Mouse (Mus musculus): ENCODE measurements around the gene 4933427D14Rik. TPM values are rescaled to one million over a fixed set of nuclear protein-coding genes. Genes with fewer than 3 reads are reported as not detected.
A peak's percentile ranks its signal among the peaks of the same experiment; 100 is the strongest.

4933427D14Rik gene
- 17.0 and 27.7 TPM in 2 replicates for total RNA-seq (2014; fragmentation: Nextera tagmentation)
- 13.7 and 22.4 TPM in 2 replicates for total RNA-seq (2017)
- polyA plus RNA-seq (2012), result 2.9 and 4.0 TPM in 2 replicates

- H3K4me1 ChIP-seq (ENCODE audit: insufficient read depth, low read depth, low read length), result peaks cover 35% of the 10 kb centered on the region
- H3K4me3 ChIP-seq (ENCODE audit: low read depth, low read length), result peak within 1 kb of the TSS; percentile 84
- peak; percentile 82 for DNase-seq (ENCODE audit: low spot score)
- TF ChIP-seq CTCF (IDR thresholded peaks at IDR 0.05; ENCODE audit: low read depth, low read length) (no peak), GATA2 (IDR thresholded peaks at IDR 0.05; ENCODE audit: borderline replicate concordance, low read depth, low read length) (no peak), GATA1 (IDR thresholded peaks at IDR 0.05; ENCODE audit: borderline replicate concordance, low read length) (no peak), POLR2AphosphoS5 (IDR thresholded peaks at IDR 0.05; ENCODE audit: insufficient replicate concordance, low read depth, low read length) (no peak), TAL1 (conservative IDR thresholded peaks at IDR 0.05; ENCODE audit: low read depth, low read length) (no peak)
- ATAC-seq (ENCODE audit: extremely low read depth, insufficient number of reproducible peaks, low FRiP score, poor library complexity, severe bottlenecking), result peak; percentile 88
- H3K27me3 ChIP-seq (ENCODE audit: insufficient read depth, low read length), result no peaks in the 10 kb centered on the region
- peaks cover 58% of the 10 kb centered on the region for H3K36me3 ChIP-seq (replicated peaks)
- no peaks in the 10 kb centered on the region for H3K9me3 ChIP-seq (replicated peaks)
These were observed at the start of gene 4933427D14Rik, which contains the start of gene Txndc17 for GRCm38 (mm10) chr11:72207204-72207833. Gene 4933427D14Rik, minus strand, starts transcription at chr11:72207459. Gene Txndc17, plus strand, starts transcription at chr11:72207547.

DNA sequence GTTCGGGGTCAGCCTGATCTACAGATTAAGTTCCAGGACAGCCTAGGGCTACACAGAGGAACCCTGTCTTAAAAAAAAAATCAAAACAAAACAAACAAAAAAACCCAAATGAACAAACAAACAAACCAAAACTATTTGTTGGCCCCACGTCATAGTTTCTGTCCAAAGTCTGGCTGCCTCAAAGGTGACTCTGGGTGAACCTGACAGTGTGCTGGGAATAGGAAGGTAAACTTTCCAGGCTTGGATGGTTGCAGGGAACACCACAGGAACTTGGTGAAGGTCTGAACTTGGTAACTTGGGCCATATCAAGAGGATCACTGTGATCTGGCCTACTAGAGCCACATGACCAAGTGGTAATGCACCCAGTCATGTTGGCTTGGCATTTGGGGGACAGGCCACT is 49.2 kb upstream of the 4933427D14Rik start:
- H3K4me3 ChIP-seq (ENCODE audit: low read depth, low read length), result no peak overlapping the region
- H3K27me3 ChIP-seq (ENCODE audit: insufficient read depth, low read length), result peaks cover 11% of the 10 kb centered on the region
- H3K36me3 ChIP-seq (replicated peaks), result no peaks in the 10 kb centered on the region
- H3K4me1 ChIP-seq (ENCODE audit: insufficient read depth, low read depth, low read length), result no peaks in the 10 kb centered on the region
- ATAC-seq (ENCODE audit: extremely low read depth, insufficient number of reproducible peaks, low FRiP score, poor library complexity, severe bottlenecking), result no peak
- TF ChIP-seq CTCF (IDR thresholded peaks at IDR 0.05; ENCODE audit: low read depth, low read length) (no peak), GATA2 (IDR thresholded peaks at IDR 0.05; ENCODE audit: borderline replicate concordance, low read depth, low read length) (no peak), GATA1 (IDR thresholded peaks at IDR 0.05; ENCODE audit: borderline replicate concordance, low read length) (no peak), TAL1 (conservative IDR thresholded peaks at IDR 0.05; ENCODE audit: low read depth, low read length) (no peak), POLR2AphosphoS5 (IDR thresholded peaks at IDR 0.05; ENCODE audit: insufficient replicate concordance, low read depth, low read length) (no peak)
- DNase-seq (ENCODE audit: low spot score), result no peak
- no peaks in the 10 kb centered on the region for H3K9me3 ChIP-seq (replicated peaks)

DNA sequence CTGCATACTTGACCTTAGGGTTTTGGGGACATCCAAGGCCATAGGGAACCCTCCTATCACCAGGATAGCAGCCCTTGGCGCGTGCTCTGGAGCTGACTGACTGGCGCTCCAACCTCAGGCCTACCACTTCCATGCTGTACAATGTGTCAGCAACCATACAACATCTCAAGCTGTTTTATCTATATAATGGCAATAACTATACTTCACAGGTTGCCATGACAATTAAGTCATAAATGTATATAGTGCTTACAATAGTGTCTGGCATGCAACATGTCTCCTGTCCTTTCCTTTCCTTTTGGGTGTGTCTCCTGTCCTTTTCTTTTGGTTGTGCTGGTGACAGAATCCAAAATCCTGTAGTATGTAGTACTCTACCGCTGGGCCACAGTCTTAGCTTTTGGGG is 48.4 kb upstream of the 4933427D14Rik start:
- no peak for DNase-seq (ENCODE audit: low spot score)
- H3K27me3 ChIP-seq (ENCODE audit: insufficient read depth, low read length), result peaks cover 11% of the 10 kb centered on the region
- H3K4me3 ChIP-seq (ENCODE audit: low read depth, low read length), result no peak overlapping the region
- no peaks in the 10 kb centered on the region for H3K9me3 ChIP-seq (replicated peaks)
- H3K4me1 ChIP-seq (ENCODE audit: insufficient read depth, low read depth, low read length), result no peaks in the 10 kb centered on the region
- H3K36me3 ChIP-seq (replicated peaks), result no peaks in the 10 kb centered on the region
- no peak for ATAC-seq (ENCODE audit: extremely low read depth, insufficient number of reproducible peaks, low FRiP score, poor library complexity, severe bottlenecking)
- no peak for TF ChIP-seq GATA2 (IDR thresholded peaks at IDR 0.05; ENCODE audit: borderline replicate concordance, low read depth, low read length)
- no peak for TF ChIP-seq GATA1 (IDR thresholded peaks at IDR 0.05; ENCODE audit: borderline replicate concordance, low read length)

DNA sequence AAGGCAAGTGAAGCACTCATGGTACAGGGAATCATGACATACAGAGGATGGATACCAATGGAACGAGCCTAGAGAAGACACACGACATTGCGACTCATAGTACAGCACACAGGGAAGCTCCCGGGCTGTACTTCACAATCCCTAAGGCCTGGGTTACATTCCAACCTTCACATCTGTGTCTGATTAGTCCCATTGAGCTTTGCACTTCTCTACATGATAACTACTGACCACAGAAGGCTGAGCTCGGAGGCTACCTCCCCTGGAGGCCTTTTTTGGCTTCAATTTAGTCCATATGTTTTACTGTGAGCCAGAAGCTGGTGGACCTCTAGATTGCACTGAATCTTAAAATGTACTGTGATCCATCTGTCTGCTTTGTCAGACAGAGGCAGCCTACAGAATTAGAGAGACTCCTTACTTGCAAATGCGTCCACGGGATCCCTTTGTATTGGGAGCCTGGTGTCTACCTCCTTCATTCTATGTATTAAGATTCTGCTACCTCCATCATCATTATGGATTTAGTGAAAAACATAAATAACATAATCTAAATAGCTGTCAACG is 38.0 kb upstream of the 4933427D14Rik start:
- TF ChIP-seq GATA1 (IDR thresholded peaks at IDR 0.05; ENCODE audit: borderline replicate concordance, low read length), result no peak
- TF ChIP-seq CTCF (IDR thresholded peaks at IDR 0.05; ENCODE audit: low read depth, low read length), result no peak
- no peak for TF ChIP-seq GATA2 (IDR thresholded peaks at IDR 0.05; ENCODE audit: borderline replicate concordance, low read depth, low read length)
- no peak for TF ChIP-seq TAL1 (conservative IDR thresholded peaks at IDR 0.05; ENCODE audit: low read depth, low read length)
- no peak for TF ChIP-seq POLR2AphosphoS5 (IDR thresholded peaks at IDR 0.05; ENCODE audit: insufficient replicate concordance, low read depth, low read length)
- H3K9me3 ChIP-seq (replicated peaks), result no peaks in the 10 kb centered on the region
- no peaks in the 10 kb centered on the region for H3K4me1 ChIP-seq (ENCODE audit: insufficient read depth, low read depth, low read length)
- DNase-seq (ENCODE audit: low spot score) (no peak), ATAC-seq (ENCODE audit: extremely low read depth, insufficient number of reproducible peaks, low FRiP score, poor library complexity, severe bottlenecking) (no peak)
- peaks cover 10% of the 10 kb centered on the region for H3K27me3 ChIP-seq (ENCODE audit: insufficient read depth, low read length)
- no peak overlapping the region for H3K4me3 ChIP-seq (ENCODE audit: low read depth, low read length)
- no peaks in the 10 kb centered on the region for H3K36me3 ChIP-seq (replicated peaks)

- Histone ChIP-seq H3K36me3 (replicated peaks) (no peaks in the 10 kb centered on the region), H3K4me3 (ENCODE audit: low read depth, low read length) (no peak overlapping the region), H3K4me1 (ENCODE audit: insufficient read depth, low read depth, low read length) (no peaks in the 10 kb centered on the region), H3K27me3 (ENCODE audit: insufficient read depth, low read length) (peaks cover 6% of the 10 kb centered on the region; the same call in 1 of the 2 replicates), H3K9me3 (replicated peaks) (no peaks in the 10 kb centered on the region)
- no peak for DNase-seq (ENCODE audit: low spot score)
- TF ChIP-seq GATA1 (IDR thresholded peaks at IDR 0.05; ENCODE audit: borderline replicate concordance, low read length) (no peak), POLR2AphosphoS5 (IDR thresholded peaks at IDR 0.05; ENCODE audit: insufficient replicate concordance, low read depth, low read length) (no peak), TAL1 (conservative IDR thresholded peaks at IDR 0.05; ENCODE audit: low read depth, low read length) (no peak), GATA2 (IDR thresholded peaks at IDR 0.05; ENCODE audit: borderline replicate concordance, low read depth, low read length) (no peak)
- ATAC-seq (ENCODE audit: extremely low read depth, insufficient number of reproducible peaks, low FRiP score, poor library complexity, severe bottlenecking), result no peak
These were observed 33.0 kb upstream of the 4933427D14Rik start for GRCm38 (mm10) chr11:72240062-72240860.

DNA sequence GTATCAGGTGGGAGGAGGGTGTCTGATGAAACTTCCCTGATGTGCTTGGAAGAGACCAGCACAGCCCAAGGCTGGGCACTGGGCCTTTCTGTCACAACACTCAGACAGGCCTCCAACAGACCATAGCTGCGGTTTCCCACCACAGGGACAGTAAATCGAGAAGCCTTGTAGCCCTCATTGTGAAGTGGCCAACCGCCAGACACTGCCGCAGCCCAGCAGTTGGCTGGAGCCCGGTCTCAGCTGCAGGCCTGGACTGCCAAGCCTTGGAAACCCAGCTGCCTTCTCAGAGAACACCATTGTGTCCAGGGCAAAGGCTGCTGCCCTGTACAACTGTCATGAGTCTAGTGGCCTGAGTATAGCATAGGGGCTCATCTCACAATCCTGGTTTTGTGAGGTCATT is 26.8 kb upstream of the 4933427D14Rik start:
- Histone ChIP-seq H3K4me3 (ENCODE audit: low read depth, low read length) (no peak overlapping the region), H3K4me1 (ENCODE audit: insufficient read depth, low read depth, low read length) (no peaks in the 10 kb centered on the region), H3K36me3 (replicated peaks) (no peaks in the 10 kb centered on the region), H3K27me3 (ENCODE audit: insufficient read depth, low read length) (peaks cover 42% of the 10 kb centered on the region), H3K9me3 (replicated peaks) (no peaks in the 10 kb centered on the region)
- ATAC-seq (ENCODE audit: extremely low read depth, insufficient number of reproducible peaks, low FRiP score, poor library complexity, severe bottlenecking), result no peak
- DNase-seq (ENCODE audit: low spot score), result no peak
- TF ChIP-seq POLR2AphosphoS5 (IDR thresholded peaks at IDR 0.05; ENCODE audit: insufficient replicate concordance, low read depth, low read length), result no peak
- TF ChIP-seq CTCF (IDR thresholded peaks at IDR 0.05; ENCODE audit: low read depth, low read length), result no peak
- TF ChIP-seq GATA1 (IDR thresholded peaks at IDR 0.05; ENCODE audit: borderline replicate concordance, low read length), result no peak
- no peak for TF ChIP-seq GATA2 (IDR thresholded peaks at IDR 0.05; ENCODE audit: borderline replicate concordance, low read depth, low read length)
- TF ChIP-seq TAL1 (conservative IDR thresholded peaks at IDR 0.05; ENCODE audit: low read depth, low read length), result no peak

Data from G1E (cell line).